Mouse (Mus musculus) embryonic facial prominence, embryonic 11.5 days (tissue): ENCODE results near the gene Stx11. TPM values are rescaled to one million over a fixed set of nuclear protein-coding genes. Genes with fewer than 3 reads are reported as not detected.

Experiments
- ATAC-seq: fragments of 200-750 bp; cut with Nextera tagmentation; replicated peaks from 2 replicates; pipeline ENCODE4 v1.8.0; 2017; ENCODE audit warnings: low read depth; ENCODE audit not compliant: insufficient number of reproducible peaks, low FRiP score, low TSS enrichment
- DNase-seq: peaks from one replicate; pipeline ENCODE4 v3.0.0-alpha.2; 2015; ENCODE audit warnings: low spot score
- H3K27ac ChIP-seq: fragments of 300-500 bp; sonication (generic); replicated peaks from 2 replicates; pipeline ENCODE4 v1.5.1; 2014; ENCODE audit warnings: mild to moderate bottlenecking, low read depth, low read length, control low read depth
- H3K27me3 ChIP-seq: fragments of 300-500 bp; sonication (generic); 2 replicates; pipeline ENCODE4 v1.6.1; 2014; ENCODE audit warnings: mild to moderate bottlenecking, low read length, moderate library complexity, mixed read lengths; ENCODE audit not compliant: control insufficient read depth, insufficient read depth
- H3K36me3 ChIP-seq: fragments of 300-500 bp; sonication (generic); replicated peaks from 2 replicates; pipeline ENCODE4 v1.6.1; 2014; ENCODE audit warnings: low read depth, mild to moderate bottlenecking, low read length, moderate library complexity, mixed read lengths; ENCODE audit not compliant: control insufficient read depth, insufficient read depth
- H3K4me1 ChIP-seq: fragments of 300-500 bp; sonication (generic); 2 replicates; pipeline ENCODE4 v1.6.1; 2014; ENCODE audit warnings: low read length, mixed read lengths; ENCODE audit not compliant: control insufficient read depth, insufficient read depth
- H3K4me2 ChIP-seq: fragments of 300-500 bp; sonication (generic); 2 replicates; pipeline ENCODE4 v1.6.1; 2014; ENCODE audit warnings: low read depth, mild to moderate bottlenecking, control low read depth, low read length, moderate library complexity
- H3K4me3 ChIP-seq: fragments of 300-500 bp; sonication (generic); 2 replicates; pipeline ENCODE4 v1.5.1; 2014; ENCODE audit warnings: low read depth, low read length, control low read depth
- H3K9ac ChIP-seq: fragments of 300-500 bp; sonication (generic); replicated peaks from 2 replicates; pipeline ENCODE4 v1.6.1; 2014; ENCODE audit warnings: mild to moderate bottlenecking, control low read depth, low read length
- H3K9me3 ChIP-seq: fragments of 300-500 bp; sonication (generic); replicated peaks from 2 replicates; pipeline ENCODE4 v1.6.1; 2016; ENCODE audit warnings: mild to moderate bottlenecking, low read length, inconsistent platforms, mixed read lengths; ENCODE audit not compliant: control insufficient read depth
- WGBS: fragments of 180-500 bp; shearing (Covaris S2); extraction: QIAGEN DNeasy Blood & Tissue Kit; methylation state at CpG from one replicate; pipeline ENCODE4 v1.1.7; 2014; 5-methylcytosine and 5-hydroxymethylcytosine counted together
- polyA plus RNA-seq: library from polyadenylated mRNA; unstranded; fragments of >200 nt; fragmentation: Nextera tagmentation; extraction: Ambion mirVana; gene quantifications from 2 replicates; pipeline ENCODE4 v1.2.1, GENCODE M21; 2014

Gene Stx11
- polyA plus RNA-seq, 1 experiment from 2014 or later, result 1.9 TPM

GRCm38 (mm10) chr10:12919287-12919686 is 44.8 kb downstream of the Stx11 start:
- H3K27ac ChIP-seq, result no peak overlapping the region
- 44% methylated on average over 5 of the region's 5 CpGs for WGBS
- H3K4me3 ChIP-seq, result no peak overlapping the region
- no peak overlapping the region for H3K9ac ChIP-seq
- H3K4me2 ChIP-seq, result no peak overlapping the region
- ATAC-seq, result no peak
- H3K9me3 ChIP-seq, result no peaks in the 10 kb centered on the region
- no peaks in the 10 kb centered on the region for H3K27me3 ChIP-seq
- no peaks in the 10 kb centered on the region for H3K36me3 ChIP-seq
- no peaks in the 10 kb centered on the region for H3K4me1 ChIP-seq
- DNase-seq, result peak; percentile 26

GRCm38 (mm10) chr10:12917626-12918025 is 46.5 kb downstream of the Stx11 start:
- WGBS, result 33% methylated on average over 1 of the region's 1 CpGs
- Histone ChIP-seq H3K27me3 (no peaks in the 10 kb centered on the region), H3K4me1 (no peaks in the 10 kb centered on the region), H3K9ac (no peak overlapping the region), H3K27ac (no peak overlapping the region), H3K4me3 (no peak overlapping the region), H3K4me2 (no peak overlapping the region), H3K36me3 (no peaks in the 10 kb centered on the region), H3K9me3 (no peaks in the 10 kb centered on the region)
- DNase-seq (no peak), ATAC-seq (no peak)

- no peaks in the 10 kb centered on the region for H3K4me1 ChIP-seq
- 86% methylated on average over 6 of the region's 6 CpGs for WGBS
- no peak for ATAC-seq
- H3K9me3 ChIP-seq, result no peaks in the 10 kb centered on the region
- H3K4me3 ChIP-seq, result no peak overlapping the region
- no peak overlapping the region for H3K4me2 ChIP-seq
- no peak overlapping the region for H3K9ac ChIP-seq
- DNase-seq, result no peak
- H3K36me3 ChIP-seq, result no peaks in the 10 kb centered on the region
- H3K27me3 ChIP-seq, result no peaks in the 10 kb centered on the region
- H3K27ac ChIP-seq, result no peak overlapping the region
Measured at GRCm38 (mm10) chr10:12916376-12916775, 47.7 kb downstream of the Stx11 start.

GRCm38 (mm10) chr10:12915826-12916225 is 48.3 kb downstream of the Stx11 start:
- Histone ChIP-seq H3K4me3 (no peak overlapping the region), H3K9me3 (no peaks in the 10 kb centered on the region), H3K4me1 (no peaks in the 10 kb centered on the region), H3K27ac (no peak overlapping the region), H3K27me3 (no peaks in the 10 kb centered on the region), H3K4me2 (no peak overlapping the region), H3K9ac (no peak overlapping the region), H3K36me3 (no peaks in the 10 kb centered on the region)
- peak; percentile 46; the same call in 1 of the 2 replicates for ATAC-seq
- 40% methylated on average over 7 of the region's 7 CpGs for WGBS
- peak; percentile 70 for DNase-seq

GRCm38 (mm10) chr10:12914203-12914602 is 49.9 kb downstream of the Stx11 start:
- H3K4me1 ChIP-seq, result no peaks in the 10 kb centered on the region
- no peaks in the 10 kb centered on the region for H3K36me3 ChIP-seq
- no peak for ATAC-seq
- no peak overlapping the region for H3K27ac ChIP-seq
- WGBS, result 82% methylated on average over 1 of the region's 1 CpGs
- H3K9ac ChIP-seq, result no peak overlapping the region
- H3K9me3 ChIP-seq, result no peaks in the 10 kb centered on the region
- DNase-seq, result no peak
- H3K4me2 ChIP-seq, result no peak overlapping the region
- no peaks in the 10 kb centered on the region for H3K27me3 ChIP-seq
- no peak overlapping the region for H3K4me3 ChIP-seq

- no peak overlapping the region for H3K4me3 ChIP-seq
- no peak overlapping the region for H3K4me2 ChIP-seq
- no peaks in the 10 kb centered on the region for H3K4me1 ChIP-seq
- no peak overlapping the region for H3K9ac ChIP-seq
- no peaks in the 10 kb centered on the region for H3K27me3 ChIP-seq
- H3K9me3 ChIP-seq, result no peaks in the 10 kb centered on the region
- whole genome bisulfite sequencing, result 67% methylated on average over 11 of the region's 11 CpGs
- no peak overlapping the region for H3K27ac ChIP-seq
- ATAC-seq (0 out of 2 replicates have a peak, but pooled peaks have one; percentile 26), DNase-seq (no peak)
- H3K36me3 ChIP-seq, result no peaks in the 10 kb centered on the region
Measured at GRCm38 (mm10) chr10:12911981-12912530, 52.0 kb downstream of the Stx11 start.

- Histone ChIP-seq H3K36me3 (no peaks in the 10 kb centered on the region), H3K4me1 (no peaks in the 10 kb centered on the region), H3K27me3 (no peaks in the 10 kb centered on the region), H3K4me3 (no peak overlapping the region), H3K9ac (no peak overlapping the region), H3K27ac (no peak overlapping the region), H3K4me2 (no peak overlapping the region), H3K9me3 (no peaks in the 10 kb centered on the region)
- no peak for DNase-seq
- WGBS, result 89% methylated on average over 13 of the region's 13 CpGs
- ATAC-seq, result no peak
Measured at GRCm38 (mm10) chr10:12911451-12911850, 52.6 kb downstream of the Stx11 start.

- no peak for DNase-seq
- H3K9me3 ChIP-seq, result no peaks in the 10 kb centered on the region
Measured at GRCm38 (mm10) chr10:12909891-12910290, 54.2 kb downstream of the Stx11 start.

More at GRCm38 (mm10) chr10:12909891-12910290, 54.2 kb downstream of the Stx11 start:
- no peak overlapping the region for H3K4me3 ChIP-seq
- 91% methylated on average over 2 of the region's 2 CpGs for WGBS
- no peaks in the 10 kb centered on the region for H3K27me3 ChIP-seq
- H3K9ac ChIP-seq, result no peak overlapping the region
- H3K27ac ChIP-seq, result no peak overlapping the region
- no peaks in the 10 kb centered on the region for H3K4me1 ChIP-seq
- no peaks in the 10 kb centered on the region for H3K36me3 ChIP-seq
- no peak for ATAC-seq
- H3K4me2 ChIP-seq, result no peak overlapping the region
